Mouse (Mus musculus): ENCODE data around the gene Slc22a17. TPM values are rescaled to one million over a fixed set of nuclear protein-coding genes. Genes with fewer than 3 reads are reported as not detected.

Slc22a17 gene
- polyA plus RNA-seq, 1 experiment: 0.32 TPM

GRCm38 (mm10) chr14:54929801-54930200 lies 16.9 kb upstream of the Slc22a17 start:
- TF ChIP-seq CTCF (IDR thresholded peaks at IDR 0.05; ENCODE audit: low read depth, low read length) (no peak), POLR2A (IDR thresholded peaks at IDR 0.05; ENCODE audit: borderline replicate concordance, low read depth, low read length) (no peak)
- Histone ChIP-seq H3K27ac (ENCODE audit: insufficient read depth, low read depth, low read length) (no peak overlapping the region), H3K4me1 (ENCODE audit: control insufficient read depth, insufficient read depth, low read length) (no peaks in the 10 kb centered on the region), H3K4me3 (ENCODE audit: insufficient read depth, low read length) (no peak overlapping the region)

- H3K4me3 ChIP-seq (ENCODE audit: insufficient read depth, low read length): no peak overlapping the region
- no peak overlapping the region for H3K27ac ChIP-seq (ENCODE audit: insufficient read depth, low read depth, low read length)
- TF ChIP-seq POLR2A (IDR thresholded peaks at IDR 0.05; ENCODE audit: borderline replicate concordance, low read depth, low read length): no peak
- no peak for TF ChIP-seq CTCF (IDR thresholded peaks at IDR 0.05; ENCODE audit: low read depth, low read length)
- no peaks in the 10 kb centered on the region for H3K4me1 ChIP-seq (ENCODE audit: control insufficient read depth, insufficient read depth, low read length)
Observed at GRCm38 (mm10) chr14:54927296-54927695, 14.4 kb upstream of the Slc22a17 start.

- Histone ChIP-seq H3K27ac (ENCODE audit: insufficient read depth, low read depth, low read length) (no peak overlapping the region), H3K4me1 (ENCODE audit: control insufficient read depth, insufficient read depth, low read length) (no peaks in the 10 kb centered on the region), H3K4me3 (ENCODE audit: insufficient read depth, low read length) (no peak overlapping the region)
- TF ChIP-seq POLR2A (IDR thresholded peaks at IDR 0.05; ENCODE audit: borderline replicate concordance, low read depth, low read length) (no peak), CTCF (IDR thresholded peaks at IDR 0.05; ENCODE audit: low read depth, low read length) (no peak)
Observed at GRCm38 (mm10) chr14:54926401-54927158, 13.6 kb upstream of the Slc22a17 start.

GRCm38 (mm10) chr14:54925349-54926342 lies 12.7 kb upstream of the Slc22a17 start, which contains the start of gene Efs:
Gene Efs (minus strand): TSS chr14:54926126.
- Histone ChIP-seq H3K4me1 (ENCODE audit: control insufficient read depth, insufficient read depth, low read length) (no peaks in the 10 kb centered on the region), H3K27ac (ENCODE audit: insufficient read depth, low read depth, low read length) (no peak within 1 kb of the TSS), H3K4me3 (ENCODE audit: insufficient read depth, low read length) (no peak within 1 kb of the TSS)
- TF ChIP-seq POLR2A (IDR thresholded peaks at IDR 0.05; ENCODE audit: borderline replicate concordance, low read depth, low read length) (no peak), CTCF (IDR thresholded peaks at IDR 0.05; ENCODE audit: low read depth, low read length) (no peak)

DNA sequence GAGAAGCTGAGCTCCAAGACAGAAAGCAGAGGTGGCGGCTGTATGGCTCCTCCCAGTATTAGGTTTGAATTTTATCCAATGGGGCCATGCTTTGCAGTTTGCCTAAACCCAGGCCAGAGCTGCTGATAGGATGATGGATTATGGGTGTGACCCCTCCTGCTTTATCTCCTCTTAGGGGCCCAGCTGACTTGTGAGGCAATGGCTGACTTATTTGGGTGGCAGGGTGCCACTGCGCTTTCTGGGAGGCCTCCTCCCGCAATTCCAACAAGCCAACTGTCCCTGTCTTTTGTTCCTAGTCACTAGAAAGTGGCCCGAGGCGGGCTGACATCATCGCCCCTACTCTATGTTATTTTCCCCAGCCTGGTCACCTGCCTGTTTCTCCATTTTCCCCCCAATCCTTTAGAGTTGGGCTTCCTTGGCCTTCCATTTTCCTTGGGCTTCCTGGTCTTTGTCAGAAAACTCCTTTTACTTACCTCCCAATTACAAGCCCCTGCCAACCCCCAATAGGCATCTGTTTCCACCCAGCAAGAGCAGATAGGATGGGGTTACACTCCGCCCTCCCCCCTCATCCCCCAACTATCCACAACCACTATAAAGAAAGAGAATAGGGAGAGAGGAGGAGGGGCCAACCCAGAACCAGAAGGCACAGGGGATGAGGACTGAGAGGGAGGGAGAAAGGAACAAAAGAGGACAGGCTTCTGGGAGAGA lies 11.9 kb upstream of the Slc22a17 start:
- H3K27ac ChIP-seq (ENCODE audit: insufficient read depth, low read depth, low read length): no peak overlapping the region
- H3K4me3 ChIP-seq (ENCODE audit: insufficient read depth, low read length): no peak overlapping the region
- H3K4me1 ChIP-seq (ENCODE audit: control insufficient read depth, insufficient read depth, low read length): no peaks in the 10 kb centered on the region
- TF ChIP-seq CTCF (IDR thresholded peaks at IDR 0.05; ENCODE audit: low read depth, low read length) (no peak), POLR2A (IDR thresholded peaks at IDR 0.05; ENCODE audit: borderline replicate concordance, low read depth, low read length) (no peak)

DNA sequence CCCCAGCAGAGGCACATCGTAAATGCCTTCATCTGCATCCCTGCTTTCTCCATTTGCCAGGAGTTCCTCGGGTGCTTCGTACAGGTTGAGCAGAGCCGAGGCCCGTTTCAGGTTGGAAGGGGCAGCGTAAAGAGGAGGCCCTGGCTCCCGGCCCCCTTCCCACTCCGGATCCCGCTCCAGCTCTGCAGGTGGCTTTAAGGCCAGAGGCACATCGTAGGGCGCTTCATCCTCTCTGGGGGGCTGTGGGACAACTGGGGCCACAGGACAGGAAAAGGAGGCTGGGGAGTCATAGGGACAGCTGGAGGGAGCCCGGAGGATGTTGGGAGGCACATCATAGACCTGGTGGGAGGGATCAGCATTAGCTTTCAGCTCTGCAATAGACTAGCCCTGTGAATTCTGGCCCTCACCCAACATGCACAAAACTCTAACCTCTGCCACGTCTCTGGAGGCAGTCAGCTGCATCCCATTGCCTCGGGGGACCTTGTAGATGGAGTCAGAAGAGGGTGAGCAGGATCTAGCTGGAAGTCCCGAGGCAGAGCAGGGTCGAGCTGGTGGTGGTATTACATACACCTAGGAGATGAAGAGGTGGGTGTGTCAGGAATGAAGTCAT lies 7.2 kb upstream of the Slc22a17 start:
- Histone ChIP-seq H3K27ac (ENCODE audit: insufficient read depth, low read depth, low read length) (no peak overlapping the region), H3K4me3 (ENCODE audit: insufficient read depth, low read length) (no peak overlapping the region), H3K4me1 (ENCODE audit: control insufficient read depth, insufficient read depth, low read length) (no peaks in the 10 kb centered on the region)
- TF ChIP-seq POLR2A (IDR thresholded peaks at IDR 0.05; ENCODE audit: borderline replicate concordance, low read depth, low read length) (no peak), CTCF (IDR thresholded peaks at IDR 0.05; ENCODE audit: low read depth, low read length) (no peak)

DNA sequence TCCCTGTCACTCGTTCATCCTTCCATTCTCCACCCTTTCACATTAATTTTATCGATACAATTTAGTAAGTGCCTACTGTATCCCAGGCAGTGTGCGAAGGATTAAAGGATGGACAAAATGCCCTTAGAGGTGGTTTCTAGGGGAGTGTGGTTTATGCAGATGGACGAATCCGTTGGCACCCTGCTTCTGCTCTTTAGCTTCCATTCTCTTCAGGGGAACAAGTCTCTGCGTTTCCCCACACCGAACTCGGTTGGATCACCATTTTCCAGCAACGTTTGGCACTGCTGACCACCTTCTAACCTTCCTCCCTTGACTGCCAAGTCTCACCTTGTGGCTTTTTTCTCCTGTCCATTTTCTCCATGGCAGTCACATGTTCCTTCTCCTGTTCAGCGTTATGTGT lies 411 bp upstream of the Slc22a17 start:
- Histone ChIP-seq H3K27ac (ENCODE audit: insufficient read depth, low read depth, low read length) (no peak overlapping the region), H3K4me1 (ENCODE audit: control insufficient read depth, insufficient read depth, low read length) (no peaks in the 10 kb centered on the region), H3K4me3 (ENCODE audit: insufficient read depth, low read length) (no peak overlapping the region)
- TF ChIP-seq CTCF (IDR thresholded peaks at IDR 0.05; ENCODE audit: low read depth, low read length): no peak
- TF ChIP-seq POLR2A (IDR thresholded peaks at IDR 0.05; ENCODE audit: borderline replicate concordance, low read depth, low read length): no peak

DNA sequence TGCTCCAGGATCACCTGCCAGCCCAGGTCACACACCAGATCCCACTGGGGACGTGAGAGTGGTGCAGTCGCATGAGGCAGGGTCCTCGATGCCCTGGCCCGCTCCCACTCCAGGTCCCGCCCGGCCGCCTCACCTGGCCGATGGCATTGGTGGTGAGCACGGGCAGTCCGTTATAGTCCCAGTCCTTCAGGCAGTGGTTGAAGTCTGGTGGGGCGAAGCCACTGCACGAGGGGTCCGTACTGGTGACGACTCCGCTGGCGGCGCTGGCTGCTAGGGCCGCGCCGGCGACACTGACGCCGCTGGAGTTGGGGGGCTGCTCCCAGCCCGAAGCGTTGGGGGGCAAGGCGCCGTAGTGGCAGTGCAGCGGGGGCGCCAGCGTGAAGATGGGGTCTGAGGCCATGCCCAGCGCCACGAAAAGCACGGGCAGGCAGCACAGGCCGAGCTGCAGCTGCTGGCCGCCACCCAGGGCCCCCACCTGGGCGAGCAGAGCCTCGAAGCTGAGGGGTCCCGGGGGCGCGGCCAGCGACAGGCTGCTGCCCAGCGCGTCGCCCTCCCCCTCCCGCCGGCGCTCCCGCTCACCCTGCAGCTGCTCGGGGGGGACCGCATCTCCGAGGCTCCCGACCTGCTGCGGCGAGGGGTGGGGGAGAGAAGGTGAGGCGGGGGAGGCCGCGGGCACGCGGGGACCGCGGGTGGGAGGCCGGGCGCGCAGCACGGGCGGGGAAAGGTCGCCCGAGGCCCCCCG lies 652 bp downstream of the Slc22a17 start:
- no peak for TF ChIP-seq POLR2A (IDR thresholded peaks at IDR 0.05; ENCODE audit: borderline replicate concordance, low read depth, low read length)
- TF ChIP-seq CTCF (IDR thresholded peaks at IDR 0.05; ENCODE audit: low read depth, low read length): no peak
- Histone ChIP-seq H3K27ac (ENCODE audit: insufficient read depth, low read depth, low read length) (no peak overlapping the region), H3K4me3 (ENCODE audit: insufficient read depth, low read length) (peak overlapping the region; percentile 53), H3K4me1 (ENCODE audit: control insufficient read depth, insufficient read depth, low read length) (no peaks in the 10 kb centered on the region)
